Mouse (Mus musculus): ENCODE data around the gene Ccl6.
A peak's percentile ranks its signal among the peaks of the same experiment; 100 is the strongest.

The Ccl6 gene

GRCm38 (mm10) chr11:83562311-83562887, 30.5 kb downstream of the Ccl6 start:
- DNase-seq (ENCODE audit: low read depth, low spot score), result no peak

DNA sequence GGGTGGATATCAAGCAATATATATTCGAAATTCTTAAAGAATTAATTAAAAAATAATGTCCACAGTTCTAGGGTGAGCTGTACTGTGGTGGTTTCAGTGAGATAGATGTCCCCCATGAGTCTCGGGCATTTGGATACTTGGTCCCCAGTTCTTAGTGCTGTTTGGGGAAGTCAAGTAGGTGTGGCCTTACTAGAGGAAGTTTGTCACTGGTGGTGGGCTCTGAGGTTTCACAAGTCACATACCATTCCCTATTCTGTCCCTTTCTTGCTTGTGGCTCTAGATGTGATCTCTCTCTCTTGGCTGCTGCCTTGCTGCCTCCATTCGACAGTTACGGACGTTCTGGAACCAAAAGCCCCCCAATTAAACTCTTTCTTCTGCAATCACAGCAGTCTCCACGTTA, 32.5 kb downstream of the Ccl6 start:
- DNase-seq (ENCODE audit: low read depth, low spot score), result no peak

GRCm38 (mm10) chr11:83557074-83557473, 35.8 kb downstream of the Ccl6 start:
- no peak for DNase-seq (ENCODE audit: low read depth, low spot score)

DNA sequence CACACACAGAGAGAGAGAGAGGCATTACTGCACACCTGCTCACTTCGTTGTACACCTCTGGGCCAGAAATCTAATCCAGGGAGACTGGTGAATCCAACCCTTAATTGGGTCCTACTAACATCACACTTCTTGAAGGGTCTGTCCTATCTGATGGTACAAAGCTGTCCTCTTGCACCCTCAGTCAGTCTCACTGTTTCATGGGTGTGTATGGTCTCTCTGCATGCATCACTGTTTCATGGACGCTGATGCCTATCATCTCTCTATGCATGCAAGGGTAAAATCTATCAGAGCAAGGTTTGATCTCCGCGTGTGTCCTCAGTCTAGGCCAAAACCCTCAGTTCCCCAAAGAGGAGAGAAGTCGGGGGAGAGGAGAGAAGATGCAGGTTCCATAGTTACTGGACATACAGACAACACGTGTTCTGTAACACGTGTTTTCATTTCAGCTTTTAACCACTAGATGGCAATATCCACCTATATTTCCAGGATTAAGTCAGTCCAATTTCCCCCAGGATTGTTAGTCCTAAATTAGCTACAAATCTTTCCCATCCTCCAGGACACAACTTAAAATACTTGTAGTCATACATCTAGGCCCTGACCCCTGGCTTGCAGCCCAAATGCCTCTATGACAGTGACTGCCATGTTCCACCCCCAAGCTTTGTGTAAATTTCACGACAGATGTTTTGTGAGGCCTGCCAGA, 36.7 kb downstream of the Ccl6 start:
- peak; percentile 52 for DNase-seq (ENCODE audit: low read depth, low spot score)

- no peak for DNase-seq (ENCODE audit: low read depth, low spot score)
These were observed 41.2 kb downstream of the Ccl6 start for GRCm38 (mm10) chr11:83551668-83552067.

- peak; percentile 24 for DNase-seq (ENCODE audit: low read depth, low spot score)
These were observed 41.9 kb downstream of the Ccl6 start for GRCm38 (mm10) chr11:83551037-83551436.

- peak; percentile 76 for DNase-seq (ENCODE audit: low read depth, low spot score)
These were observed 42.7 kb downstream of the Ccl6 start for GRCm38 (mm10) chr11:83550186-83550632.

- DNase-seq (ENCODE audit: low read depth, low spot score), result no peak
These were observed 48.7 kb downstream of the Ccl6 start for GRCm38 (mm10) chr11:83544214-83544613.

DNA sequence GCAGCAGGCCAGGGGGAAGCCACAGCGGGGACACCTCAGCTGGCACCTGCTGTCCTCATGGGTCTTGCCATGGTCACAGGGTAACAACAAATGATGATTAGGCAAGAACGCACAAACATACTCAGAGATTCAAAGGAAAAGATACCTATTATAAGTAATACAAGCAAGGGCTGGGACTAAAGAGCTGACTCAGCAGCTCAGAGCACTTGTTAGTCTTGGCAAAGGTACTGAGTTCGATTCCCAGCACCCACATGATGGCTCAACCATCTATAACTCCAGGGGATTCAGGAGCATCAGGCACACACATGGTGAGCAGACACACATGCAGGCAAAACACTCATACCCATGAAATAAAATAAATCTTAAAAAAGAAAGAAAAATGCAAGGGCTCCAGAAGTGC, 51.5 kb downstream of the Ccl6 start:
- DNase-seq (ENCODE audit: low read depth, low spot score), result no peak

- DNase-seq (ENCODE audit: low read depth, low spot score), result peak; percentile 47
These were observed 52.0 kb downstream of the Ccl6 start for GRCm38 (mm10) chr11:83540931-83541330.

GRCm38 (mm10) chr11:83538705-83539314, 54.1 kb downstream of the Ccl6 start:
- DNase-seq (ENCODE audit: low read depth, low spot score), result no peak
